Mouse (Mus musculus) megakaryocyte-erythroid progenitor cell, adult 5 weeks (primary cell): Measurements from ENCODE around the gene Ift88. TPM values are rescaled to one million over a fixed set of nuclear protein-coding genes. Genes with fewer than 3 reads are reported as not detected.

ENCODE experiments used
- polyA plus RNA-seq: library from polyadenylated mRNA; stranded (reverse); fragments of >175 nt; gene quantifications from 2 replicates; pipeline ENCODE4 v1.2.3, GENCODE M21; 2012

Ift88 gene
- 5.5 and 7.2 TPM in 2 replicates for polyA plus RNA-seq

GRCm38 (mm10) chr14:57423432-57424211, at the start of gene Ift88:
Gene Ift88 (plus strand): TSS chr14:57424062.

GRCm38 (mm10) chr14:57398065-57398757, 25.7 kb upstream of the Ift88 start, which contains the start of gene Cryl1:
Gene Cryl1 (minus strand): TSS chr14:57398529.

DNA sequence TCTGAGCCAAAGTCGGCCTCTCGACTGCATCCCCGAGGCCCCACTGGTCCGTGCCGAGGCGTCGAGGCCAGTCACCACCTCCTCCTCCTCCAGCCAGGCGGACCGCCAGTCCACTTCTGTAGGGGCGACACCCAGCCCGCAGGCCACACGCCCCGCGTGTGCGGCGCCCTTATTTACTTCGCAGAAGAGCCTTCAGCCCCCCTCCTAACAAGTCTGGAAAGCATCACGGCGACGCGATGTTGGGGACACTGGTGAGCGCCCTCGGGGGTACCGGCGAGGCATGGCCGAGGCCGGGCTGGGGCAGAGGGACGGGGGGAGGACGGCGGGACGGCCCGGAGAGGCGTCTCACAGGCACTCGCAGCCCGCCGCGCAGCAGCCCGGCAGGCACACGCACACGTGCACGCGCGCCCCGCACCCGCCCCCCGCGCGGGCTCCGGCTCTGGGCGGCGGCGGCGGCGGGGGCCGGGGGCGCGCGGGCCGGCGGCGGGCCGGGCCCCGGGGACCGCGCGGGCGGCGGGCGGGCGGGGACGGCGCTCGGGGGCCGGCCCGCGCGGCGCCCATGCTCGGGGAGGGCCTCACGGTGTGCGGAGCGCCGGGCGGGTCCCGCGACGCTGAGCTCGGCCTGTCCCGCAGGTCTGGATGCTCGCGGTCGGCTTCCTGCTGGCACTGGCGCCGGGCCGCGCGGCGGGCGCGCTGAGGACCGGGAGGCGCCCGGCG, 101.0 kb downstream of the Ift88 start, which contains the start of gene Il17d:
TSS of gene Il17d (plus strand) at position 107 of the 717 bp plus-strand sequence.

Other genes with a start within 250 kb of the Ift88 start
- gene Cryl1, start 25.5 kb upstream of the Ift88 start, polyA plus RNA-seq = 6.2 and 6.8 TPM in 2 replicates
- 0.52 and 0.74 TPM in 2 replicates for gene Il17d, start 100.7 kb downstream of the Ift88 start, polyA plus RNA-seq
- gene Eef1akmt1, start 147.6 kb downstream of the Ift88 start, polyA plus RNA-seq = 0.95 and 1.6 TPM in 2 replicates
- gene Xpo4, start 241.4 kb downstream of the Ift88 start, polyA plus RNA-seq = 8.5 and 9.7 TPM in 2 replicates